Mouse (Mus musculus): Measurements from ENCODE around the gene Zmym4. TPM values are rescaled to one million over a fixed set of nuclear protein-coding genes. Genes with fewer than 3 reads are reported as not detected.

Gene Zmym4
- polyA plus RNA-seq, 1 experiment: 6.7 TPM

DNA sequence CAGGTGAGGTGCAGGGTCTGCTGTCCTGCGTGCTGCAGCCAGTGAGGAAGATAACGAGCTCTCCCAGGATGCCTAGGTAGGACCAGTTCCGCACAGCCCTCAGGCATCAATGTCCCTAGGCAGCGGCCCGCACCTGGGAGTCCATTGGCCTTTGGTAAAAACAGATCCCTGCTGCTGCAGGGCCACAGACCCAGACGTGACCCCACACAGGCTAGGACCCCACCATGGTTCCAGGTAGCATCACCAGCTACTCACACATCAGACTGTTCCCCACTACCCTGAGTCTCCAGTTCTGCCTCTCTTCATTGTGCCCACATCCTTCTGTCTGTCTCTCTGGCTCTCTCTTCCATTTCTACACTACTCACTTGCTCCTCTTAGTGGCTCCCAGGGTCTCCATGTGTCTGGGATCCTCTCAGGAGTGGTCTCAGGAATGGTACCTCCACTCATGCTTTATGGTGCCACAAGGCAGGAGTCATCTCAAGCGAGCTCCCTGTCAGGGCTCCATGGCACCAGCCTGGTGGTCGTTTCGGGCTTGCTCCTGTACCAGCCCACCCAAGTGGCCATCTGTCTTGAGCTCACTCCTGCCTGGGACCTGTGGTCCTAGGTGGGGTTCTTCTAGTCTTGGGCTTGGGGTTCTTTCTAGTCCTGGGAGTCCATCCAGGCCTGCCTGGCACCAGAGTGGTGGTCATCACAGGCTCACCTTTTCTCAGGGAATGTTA is 107.5 kb downstream of the Zmym4 start:
- no peaks in the 10 kb centered on the region for H3K79me2 ChIP-seq (ENCODE audit: control insufficient read depth, insufficient read depth)
- TF ChIP-seq CEBPB (IDR thresholded peaks at IDR 0.05; ENCODE audit: insufficient read depth, poor library complexity, severe bottlenecking): no peak
- no peak for TF ChIP-seq MYOD1 (IDR thresholded peaks at IDR 0.05; ENCODE audit: control insufficient read depth in 1 of 3, insufficient read length in 2 of 3, low read depth in 2 of 3)
- TF ChIP-seq USF1 (IDR thresholded peaks at IDR 0.05; ENCODE audit: low read depth): no peak
- TF ChIP-seq POLR2AphosphoS2 (IDR thresholded peaks at IDR 0.05; ENCODE audit: insufficient read length, low read depth): peak; percentile 33
- TF ChIP-seq SRF (IDR thresholded peaks at IDR 0.05; ENCODE audit: control insufficient read depth, insufficient read length, low read depth): no peak
- TF ChIP-seq MYOG (IDR thresholded peaks at IDR 0.05; ENCODE audit: control insufficient read depth in 1 of 3, insufficient read depth in 1 of 3, insufficient read length in 2 of 3, low read depth in 2 of 3): no peak
- H3K4me2 ChIP-seq (ENCODE audit: low read depth): no peak overlapping the region
- no peak overlapping the region for H3K4me3 ChIP-seq
- H3ac ChIP-seq (ENCODE audit: control insufficient read depth, insufficient read length): no peak overlapping the region
- no peaks in the 10 kb centered on the region for H3K27me3 ChIP-seq (ENCODE audit: control insufficient read depth, insufficient read depth, insufficient read length)
- H3K36me3 ChIP-seq (ENCODE audit: control insufficient read depth, insufficient read depth): peaks cover 14% of the 10 kb centered on the region

DNA sequence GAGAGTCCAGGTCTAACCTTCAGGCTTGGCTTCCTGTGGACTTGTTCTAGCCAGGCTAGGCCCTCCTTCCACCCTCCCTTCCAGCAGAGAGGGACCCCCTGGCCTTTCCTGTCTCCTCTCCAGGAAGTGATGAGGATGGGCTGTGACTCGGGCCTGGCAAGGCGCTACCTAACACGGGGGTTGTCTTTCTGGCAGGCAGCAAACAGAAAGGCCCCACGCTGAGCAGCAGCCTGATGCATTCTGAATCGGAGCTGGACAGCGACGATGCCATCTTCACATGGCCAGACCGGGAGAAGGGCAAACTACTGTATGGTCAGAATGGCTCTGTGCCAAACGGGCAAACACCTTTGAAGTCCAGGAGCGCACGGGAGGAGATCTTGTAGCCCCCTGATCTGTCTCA is 115.0 kb downstream of the Zmym4 start:
- H3K4me2 ChIP-seq (ENCODE audit: low read depth): no peak overlapping the region
- H3K79me2 ChIP-seq (ENCODE audit: control insufficient read depth, insufficient read depth): no peaks in the 10 kb centered on the region
- H3K36me3 ChIP-seq (ENCODE audit: control insufficient read depth, insufficient read depth): peaks cover 6% of the 10 kb centered on the region
- no peak overlapping the region for H3ac ChIP-seq (ENCODE audit: control insufficient read depth, insufficient read length)
- no peak overlapping the region for H3K4me3 ChIP-seq
- no peaks in the 10 kb centered on the region for H3K27me3 ChIP-seq (ENCODE audit: control insufficient read depth, insufficient read depth, insufficient read length)
- TF ChIP-seq MAX (IDR thresholded peaks at IDR 0.05; ENCODE audit: low read depth): no peak
- TF ChIP-seq MYOG (IDR thresholded peaks at IDR 0.05; ENCODE audit: control insufficient read depth in 1 of 3, insufficient read depth in 1 of 3, insufficient read length in 2 of 3, low read depth in 2 of 3): no peak
- no peak for TF ChIP-seq TCF3 (IDR thresholded peaks at IDR 0.05; ENCODE audit: insufficient read length, low read depth)
- TF ChIP-seq POLR2AphosphoS2 (IDR thresholded peaks at IDR 0.05; ENCODE audit: insufficient read length, low read depth): no peak
- no peak for TF ChIP-seq CEBPB (IDR thresholded peaks at IDR 0.05; ENCODE audit: insufficient read depth, poor library complexity, severe bottlenecking)

DNA sequence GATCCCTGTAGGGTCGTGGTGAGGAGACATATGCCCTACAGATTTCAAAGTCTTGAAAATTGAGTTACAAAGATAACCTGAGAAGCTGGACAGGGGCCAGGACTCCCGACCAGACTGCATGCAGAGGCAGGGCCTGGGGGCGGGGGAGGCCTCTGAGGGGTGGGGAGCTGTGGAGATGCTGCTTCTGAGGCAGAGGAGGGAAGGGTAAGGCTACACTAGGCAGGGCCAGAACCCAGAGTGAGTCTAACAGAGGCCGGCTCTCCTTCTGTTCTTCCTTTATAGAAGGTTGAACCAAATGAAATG is 117.2 kb downstream of the Zmym4 start:
- H3K4me2 ChIP-seq (ENCODE audit: low read depth): no peak overlapping the region

DNA sequence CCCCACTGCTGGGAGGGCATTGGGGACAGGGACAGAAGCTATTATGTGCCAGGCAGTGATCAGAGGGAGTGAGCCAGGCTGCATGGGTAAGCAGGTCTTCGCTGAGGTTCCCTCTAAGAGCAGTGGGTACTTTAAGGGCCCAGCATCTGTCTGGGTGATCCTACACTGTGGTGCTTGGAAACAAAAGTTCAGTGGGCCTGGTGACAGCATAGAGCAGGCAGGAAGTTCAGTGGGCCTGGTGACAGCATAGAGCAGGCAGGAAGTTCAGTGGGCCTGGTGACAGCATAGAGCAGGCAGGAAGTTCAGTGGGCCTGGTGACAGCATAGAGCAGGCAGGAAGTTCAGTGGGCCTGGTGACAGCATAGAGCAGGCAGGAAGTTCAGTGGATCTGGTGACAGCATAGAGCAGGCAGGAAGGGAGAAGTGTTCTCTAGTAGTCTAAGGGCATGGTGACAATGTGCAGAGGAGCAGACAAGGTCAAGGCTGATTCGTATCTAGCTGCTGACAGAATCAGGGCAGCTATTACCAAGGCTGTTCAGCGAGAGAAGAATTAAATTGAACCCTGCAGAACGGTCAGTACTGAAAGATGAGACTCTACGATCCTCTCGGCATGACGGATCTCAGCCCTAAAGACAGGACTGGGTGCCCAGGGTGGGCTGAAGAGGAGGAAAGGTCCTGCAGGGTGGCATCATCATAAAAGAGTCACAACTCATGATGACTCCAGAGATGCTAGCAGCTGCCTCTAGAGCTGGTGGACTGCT is 117.7 kb downstream of the Zmym4 start:
- H3K79me2 ChIP-seq (ENCODE audit: control insufficient read depth, insufficient read depth): no peaks in the 10 kb centered on the region
- H3ac ChIP-seq (ENCODE audit: control insufficient read depth, insufficient read length): no peak overlapping the region
- peaks cover 6% of the 10 kb centered on the region for H3K36me3 ChIP-seq (ENCODE audit: control insufficient read depth, insufficient read depth)
- H3K4me2 ChIP-seq (ENCODE audit: low read depth): no peak overlapping the region
- H3K27me3 ChIP-seq (ENCODE audit: control insufficient read depth, insufficient read depth, insufficient read length): no peaks in the 10 kb centered on the region
- TF ChIP-seq SRF (IDR thresholded peaks at IDR 0.05; ENCODE audit: control insufficient read depth, insufficient read length, low read depth): no peak
- TF ChIP-seq TCF12 (IDR thresholded peaks at IDR 0.05; ENCODE audit: insufficient read depth, poor library complexity, severe bottlenecking): no peak
- no peak for TF ChIP-seq TCF3 (IDR thresholded peaks at IDR 0.05; ENCODE audit: insufficient read length, low read depth)
- TF ChIP-seq MYOG (IDR thresholded peaks at IDR 0.05; ENCODE audit: control insufficient read depth in 1 of 3, insufficient read depth in 1 of 3, insufficient read length in 2 of 3, low read depth in 2 of 3): no peak
- TF ChIP-seq USF1 (IDR thresholded peaks at IDR 0.05; ENCODE audit: low read depth): no peak
- no peak overlapping the region for H3K4me3 ChIP-seq

More for the DNA sequence above, 117.2 kb downstream of the Zmym4 start:
- TF ChIP-seq TCF3 (IDR thresholded peaks at IDR 0.05; ENCODE audit: insufficient read length, low read depth) (no peak), CEBPB (IDR thresholded peaks at IDR 0.05; ENCODE audit: insufficient read depth, poor library complexity, severe bottlenecking) (no peak), E2F4 (IDR thresholded peaks at IDR 0.05; ENCODE audit: insufficient read depth) (no peak), TCF12 (IDR thresholded peaks at IDR 0.05; ENCODE audit: insufficient read depth, poor library complexity, severe bottlenecking) (no peak), MYOG (IDR thresholded peaks at IDR 0.05; ENCODE audit: control insufficient read depth in 1 of 3, insufficient read depth in 1 of 3, insufficient read length in 2 of 3, low read depth in 2 of 3) (no peak), POLR2A (IDR thresholded peaks at IDR 0.05; ENCODE audit: insufficient read length, low read depth) (no peak), MAX (IDR thresholded peaks at IDR 0.05; ENCODE audit: low read depth) (no peak), POLR2AphosphoS2 (IDR thresholded peaks at IDR 0.05; ENCODE audit: insufficient read length, low read depth) (no peak)
- no peak overlapping the region for H3ac ChIP-seq (ENCODE audit: control insufficient read depth, insufficient read length)
- peaks cover 6% of the 10 kb centered on the region for H3K36me3 ChIP-seq (ENCODE audit: control insufficient read depth, insufficient read depth)
- H3K79me2 ChIP-seq (ENCODE audit: control insufficient read depth, insufficient read depth): no peaks in the 10 kb centered on the region
- no peak overlapping the region for H3K4me3 ChIP-seq
- H3K27me3 ChIP-seq (ENCODE audit: control insufficient read depth, insufficient read depth, insufficient read length): no peaks in the 10 kb centered on the region

DNA sequence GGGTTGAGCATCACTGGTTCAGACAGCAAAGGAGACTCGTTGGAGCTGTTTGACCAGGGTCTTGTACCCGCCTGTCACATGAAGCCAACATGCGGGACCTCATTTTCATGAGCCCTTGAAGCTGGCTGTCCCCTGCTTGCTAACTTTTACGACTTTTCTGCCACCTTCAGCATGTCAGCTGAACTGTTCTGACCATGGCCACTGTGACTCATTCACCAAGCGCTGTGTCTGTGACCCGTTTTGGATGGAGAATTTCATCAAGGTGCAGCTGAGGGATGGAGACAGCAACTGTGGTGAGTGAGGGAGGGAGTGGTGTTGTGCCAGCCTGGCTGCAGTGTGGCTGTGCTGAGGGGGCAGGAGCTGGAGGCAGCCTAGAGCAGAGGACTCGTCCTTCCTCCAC is 121.0 kb downstream of the Zmym4 start:
- no peaks in the 10 kb centered on the region for H3K27me3 ChIP-seq (ENCODE audit: control insufficient read depth, insufficient read depth, insufficient read length)

More for the DNA sequence above, 121.0 kb downstream of the Zmym4 start:
- Histone ChIP-seq H3ac (ENCODE audit: control insufficient read depth, insufficient read length) (no peak overlapping the region), H3K4me3 (no peak overlapping the region), H3K4me2 (ENCODE audit: low read depth) (peak overlapping the region; percentile 24), H3K79me2 (ENCODE audit: control insufficient read depth, insufficient read depth) (no peaks in the 10 kb centered on the region), H3K36me3 (ENCODE audit: control insufficient read depth, insufficient read depth) (no peaks in the 10 kb centered on the region)
- TF ChIP-seq POLR2AphosphoS2 (IDR thresholded peaks at IDR 0.05; ENCODE audit: insufficient read length, low read depth) (peak; percentile 49), MYOG (IDR thresholded peaks at IDR 0.05; ENCODE audit: control insufficient read depth in 1 of 3, insufficient read depth in 1 of 3, insufficient read length in 2 of 3, low read depth in 2 of 3) (peak in 1 of 3 experiments; percentile 19), TCF3 (IDR thresholded peaks at IDR 0.05; ENCODE audit: insufficient read length, low read depth) (no peak), MYOD1 (IDR thresholded peaks at IDR 0.05; ENCODE audit: control insufficient read depth in 1 of 3, insufficient read length in 2 of 3, low read depth in 2 of 3) (peak in 1 of 3 experiments; percentile 20), E2F4 (IDR thresholded peaks at IDR 0.05; ENCODE audit: insufficient read depth) (no peak), POLR2A (IDR thresholded peaks at IDR 0.05; ENCODE audit: insufficient read length, low read depth) (no peak)

Measured in myocyte (in vitro differentiated cells).